Mouse (Mus musculus): Measurements from ENCODE around the gene Sval1.

Sval1 gene
- long read RNA-seq, experiment 1, result 0 reads
- long read RNA-seq, experiment 2, result 0 reads

DNA sequence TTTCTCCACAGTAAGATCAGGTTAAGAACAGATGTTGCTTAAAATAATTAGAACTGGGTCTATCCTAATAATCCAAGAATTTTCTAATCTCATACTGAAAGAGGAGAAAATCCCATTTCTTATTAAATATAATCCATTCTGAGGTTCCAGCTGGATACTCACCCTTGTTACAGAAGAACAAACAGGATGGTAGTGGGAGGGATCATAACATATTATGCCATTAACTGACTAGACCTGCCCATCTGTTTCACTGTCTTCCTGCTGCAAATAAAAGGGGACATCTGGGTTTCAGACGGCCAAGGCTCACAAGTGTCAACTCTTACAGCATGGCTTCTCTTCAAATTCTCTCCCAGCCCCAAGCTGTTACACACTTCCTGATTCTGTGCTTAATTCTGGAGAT, at the start of gene Sval1:
TSS of gene Sval1 (plus strand) at position 301 of the 400 bp plus-strand sequence.
- intact Hi-C loops (cut with DNase I), result no loop called here

DNA sequence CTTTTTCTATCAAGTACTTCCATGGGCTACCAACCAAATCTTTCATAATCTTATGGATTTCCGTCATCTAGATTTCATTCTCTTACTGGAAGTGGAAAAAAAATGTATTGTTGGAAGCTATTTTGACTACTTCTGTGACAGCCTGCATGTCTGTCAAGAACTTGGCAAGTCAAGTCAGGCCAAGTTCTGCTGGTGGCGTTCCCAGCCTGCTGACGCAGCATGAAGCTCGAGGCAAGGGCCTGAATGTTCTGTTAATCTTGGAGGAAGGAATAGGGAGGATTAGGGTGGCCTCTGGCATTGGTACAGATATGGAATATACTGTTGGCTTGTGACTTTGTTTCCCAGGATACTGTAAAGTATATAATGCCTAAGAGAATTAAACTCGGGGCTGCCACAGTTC, 39.8 kb upstream of the Sval1 start:
- intact Hi-C loops (cut with DNase I), result no loop called here

DNA sequence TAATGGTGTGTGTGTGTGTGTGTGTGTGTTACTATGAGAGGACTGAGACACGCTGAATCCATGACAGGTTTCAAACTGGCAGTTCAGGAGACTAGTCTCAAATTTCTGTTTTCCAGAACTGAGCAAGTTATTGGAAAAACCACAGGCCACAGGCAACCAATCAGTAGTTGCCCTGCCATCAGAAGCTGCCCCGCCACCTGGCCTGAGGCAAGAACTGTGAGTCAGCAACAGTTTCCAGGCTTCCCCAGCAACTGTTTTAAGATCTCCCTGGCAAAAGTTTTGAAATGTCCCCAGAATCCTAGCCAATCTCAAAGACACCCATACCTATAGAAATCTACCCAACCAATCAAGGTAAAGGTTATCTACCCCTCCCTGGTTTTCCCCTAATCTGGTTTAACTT, 36.5 kb upstream of the Sval1 start:
- intact Hi-C loops (cut with DNase I), result no loop called here

DNA sequence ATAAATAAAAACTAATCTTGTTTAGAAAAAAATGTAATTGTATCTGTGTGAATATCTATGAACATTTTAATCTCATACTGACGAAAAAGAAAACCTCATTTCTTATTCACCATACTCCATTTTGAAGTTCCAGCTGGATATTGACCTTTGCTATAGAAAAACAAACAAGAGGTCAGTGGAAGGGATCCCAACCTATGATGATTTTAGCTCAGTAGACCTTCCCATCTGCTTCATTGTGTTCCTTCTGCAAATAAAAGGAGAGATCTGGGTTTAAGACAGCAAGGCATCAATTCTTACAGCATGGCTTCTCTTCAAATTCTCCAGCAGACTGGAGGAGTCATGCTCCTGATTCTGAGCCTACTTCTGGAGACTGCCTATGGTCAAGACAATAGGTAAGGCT, 16.4 kb downstream of the Sval1 start, which contains the start of gene Sval3:
TSS of gene Sval3 (plus strand) at position 301 of the 400 bp plus-strand sequence.
- intact Hi-C loops (cut with DNase I), result no loop called here
